Comparison of ENCODE assay signal across 23 mouse cellular contexts in the genomic region with DNA sequence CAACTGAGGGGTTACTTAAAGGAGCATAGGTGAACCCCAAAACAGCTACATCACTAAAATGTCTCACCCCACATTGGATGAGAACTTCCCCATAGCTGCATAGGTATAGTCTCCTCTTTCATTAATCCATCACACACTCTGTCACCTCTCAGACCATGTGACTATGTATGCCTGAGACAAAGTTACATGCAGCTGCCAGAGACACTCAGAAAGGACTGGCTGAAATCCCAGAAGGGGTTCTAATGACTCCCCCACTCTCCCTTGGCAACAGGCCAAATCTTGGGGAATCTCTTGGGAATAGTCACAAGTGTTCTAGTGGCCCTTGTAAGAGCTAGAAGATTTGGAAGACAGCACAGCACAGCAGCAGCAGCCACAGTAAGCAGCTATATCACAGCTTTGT. TPM values are rescaled to one million over a fixed set of nuclear protein-coding genes. Genes with fewer than 3 reads are reported as not detected.
DNase-seq lines count a peak whose midpoint lies in the region; ATAC-seq and TF ChIP-seq lines count a peak whose summit lies in the region.
"Had no signal": no experiment of that assay in that cellular context is flagged by ENCODE, and none has a peak within 500 bp of the region (broad histone marks: within the 10 kb centered on the region; RNA-seq: fewer than 3 reads in every experiment).

No protein-coding gene starts in this region.

- H3K36me3 ChIP-seq in embryonic facial prominence, embryonic 14.5 days (ENCODE audit: control insufficient read depth, insufficient read depth, low read length): no peaks in the 10 kb centered on the region
- H3K36me3 ChIP-seq in embryonic facial prominence, embryonic 10.5 days (replicated peaks): no peaks in the 10 kb centered on the region
- no peaks in the 10 kb centered on the region for H3K36me3 ChIP-seq in lung, embryonic 14.5 days (ENCODE audit: insufficient read depth)
- peaks cover 6% of the 10 kb centered on the region for H3K36me3 ChIP-seq in splenic B cell, adult 2 months (ENCODE audit: control insufficient read depth, insufficient read depth, low read length, poor library complexity, severe bottlenecking)
- H3K36me3 ChIP-seq: forebrain, embryonic 10.5 days; hindbrain, embryonic 12.5 days; limb, embryonic 13.5 days; liver, embryonic 13.5 days had no signal

- no peak overlapping the region for H3K9ac ChIP-seq in embryonic facial prominence, embryonic 14.5 days (ENCODE audit: low read depth, low read length)
- no peak overlapping the region for H3K9ac ChIP-seq in lung, embryonic 14.5 days
- H3K9ac ChIP-seq: hindbrain, embryonic 12.5 days; limb, embryonic 13.5 days; liver, embryonic 13.5 days had no signal

- peak; percentile 53; the same call in 1 of the 2 replicates for ATAC-seq in embryonic facial prominence, embryonic 14.5 days (ENCODE audit: low read depth)
- ATAC-seq in lung, embryonic 14.5 days (ENCODE audit: insufficient read depth): peak; percentile 75; the same call in 1 of the 2 replicates
- ATAC-seq: lung, postnatal 0 days; midbrain, embryonic 16.5 days had no signal

- TF ChIP-seq POLR2A in lung, adult 2 months (IDR thresholded peaks at IDR 0.05; ENCODE audit: borderline replicate concordance, extremely low read depth, low read depth, low read length): no peak

- H3K4me1 ChIP-seq in embryonic facial prominence, embryonic 14.5 days (ENCODE audit: control insufficient read depth, insufficient read depth, low read length): no peaks in the 10 kb centered on the region
- H3K4me1 ChIP-seq in embryonic facial prominence, embryonic 10.5 days: 0 out of 2 replicates have a peak, but pooled peaks cover 4% of the 10 kb centered on the region
- H3K4me1 ChIP-seq in lung, embryonic 14.5 days (ENCODE audit: insufficient read depth): no peaks in the 10 kb centered on the region
- no peaks in the 10 kb centered on the region; the same call in 1 of the 2 replicates for H3K4me1 ChIP-seq in lung, adult 2 months (ENCODE audit: control insufficient read depth, insufficient read depth, low read length)
- H3K4me1 ChIP-seq: forebrain, embryonic 10.5 days; hindbrain, embryonic 12.5 days; limb, embryonic 13.5 days had no signal

- no peak overlapping the region for H3K4me2 ChIP-seq in embryonic facial prominence, embryonic 14.5 days (ENCODE audit: low read depth, low read length)
- no peak overlapping the region for H3K4me2 ChIP-seq in lung, embryonic 14.5 days
- H3K4me2 ChIP-seq: hindbrain, embryonic 12.5 days; limb, embryonic 13.5 days had no signal

- H3K9me3 ChIP-seq in embryonic facial prominence, embryonic 14.5 days (ENCODE audit: control insufficient read depth, low read length): no peaks in the 10 kb centered on the region
- H3K9me3 ChIP-seq in embryonic facial prominence, embryonic 10.5 days: no peaks in the 10 kb centered on the region
- no peaks in the 10 kb centered on the region for H3K9me3 ChIP-seq in lung, embryonic 14.5 days (ENCODE audit: low read depth, low read length)
- H3K9me3 ChIP-seq: forebrain, embryonic 10.5 days; hindbrain, embryonic 12.5 days; limb, embryonic 13.5 days; liver, embryonic 13.5 days had no signal

- peak; percentile 30 for DNase-seq in embryonic facial prominence, embryonic 14.5 days (ENCODE audit: low spot score)
- DNase-seq in embryonic facial prominence, embryonic 10.5 days (ENCODE audit: low spot score): no peak
- peak; percentile 83 for DNase-seq in lung, embryonic 14.5 days
- DNase-seq in lung, adult 2 months: no peak
- DNase-seq in right cerebral cortex, postnatal 10 days (ENCODE audit: low spot score in 2 of 2): peak; percentile 24 to 26
- DNase-seq in right cerebral cortex, postnatal 25 days: no peak
- peak; percentile 46 for DNase-seq in splenic B cell, adult 2 months (ENCODE audit: low read depth, low spot score)
- no peak for DNase-seq in spleen, postnatal 10 days (ENCODE audit: low spot score in 2 of 2)
- DNase-seq: adrenal gland, adult 2 months; cerebellum, adult 8-10 months; gastrocnemius, postnatal 36 days; heart, adult 2 months; kidney, adult 2 months; kidney, postnatal 25 days; liver, embryonic 13.5 days; thymus, adult 2 months had no signal

- H3K27me3 ChIP-seq in embryonic facial prominence, embryonic 14.5 days (replicated peaks; ENCODE audit: control insufficient read depth, insufficient read depth, low read length): no peaks in the 10 kb centered on the region
- H3K27me3 ChIP-seq in embryonic facial prominence, embryonic 10.5 days (replicated peaks; ENCODE audit: low read depth, poor library complexity, severe bottlenecking): no peaks in the 10 kb centered on the region
- no peaks in the 10 kb centered on the region for H3K27me3 ChIP-seq in lung, embryonic 14.5 days (ENCODE audit: insufficient read depth, low read length)
- H3K27me3 ChIP-seq in splenic B cell, adult 2 months (ENCODE audit: control insufficient read depth, insufficient read depth, low read length, poor library complexity, severe bottlenecking): no peaks in the 10 kb centered on the region
- H3K27me3 ChIP-seq: hindbrain, embryonic 12.5 days; limb, embryonic 13.5 days; liver, embryonic 13.5 days had no signal

- H3K27ac ChIP-seq in embryonic facial prominence, embryonic 14.5 days (replicated peaks; ENCODE audit: low read depth, low read length): no peak overlapping the region
- no peak overlapping the region for H3K27ac ChIP-seq in embryonic facial prominence, embryonic 10.5 days (replicated peaks)
- no peak overlapping the region for H3K27ac ChIP-seq in lung, embryonic 14.5 days (ENCODE audit: low read depth)
- H3K27ac ChIP-seq: forebrain, embryonic 10.5 days; heart, adult 2 months; hindbrain, embryonic 12.5 days; layer of hippocampus, adult 2 months; limb, embryonic 13.5 days; liver, embryonic 13.5 days; stomach, postnatal 0 days had no signal

- TF ChIP-seq CTCF in lung, embryonic 14.5 days (IDR thresholded peaks at IDR 0.05; ENCODE audit: low read depth): no peak
- no peak for TF ChIP-seq CTCF in lung, adult 2 months (IDR thresholded peaks at IDR 0.05; ENCODE audit: insufficient read depth, low read length)

- H3K4me3 ChIP-seq in embryonic facial prominence, embryonic 14.5 days (ENCODE audit: low read depth, low read length): no peak overlapping the region
- H3K4me3 ChIP-seq in embryonic facial prominence, embryonic 10.5 days: no peak overlapping the region
- no peak overlapping the region for H3K4me3 ChIP-seq in lung, embryonic 14.5 days (ENCODE audit: low read depth, low read length)
- no peak overlapping the region for H3K4me3 ChIP-seq in lung, adult 2 months (replicated peaks; ENCODE audit: extremely low read depth, low read depth, low read length)
- H3K4me3 ChIP-seq: forebrain, embryonic 10.5 days; heart, adult 2 months; hindbrain, embryonic 12.5 days; layer of hippocampus, adult 2 months; limb, embryonic 13.5 days; liver, embryonic 13.5 days had no signal

RNA-seq across cellular contexts. Expression of gene Dock2, which starts 1.2 kb away (rescaled TPM):
- polyA plus RNA-seq in embryonic facial prominence, embryonic 14.5 days (2014; fragmentation: Nextera tagmentation; extraction: Ambion mirVana): 2.5 and 3.3 TPM in 2 replicates
- polyA plus RNA-seq in embryonic facial prominence, embryonic 10.5 days (2016; fragmentation: Nextera tagmentation; extraction: Ambion mirVana): 0.59 TPM in 2 replicates
- polyA plus RNA-seq in lung, embryonic 14.5 days (2014; fragmentation: Nextera tagmentation; extraction: Ambion mirVana): 1.3 and 1.5 TPM in 2 replicates
- 5.3 and 8.7 TPM in 2 replicates for polyA plus RNA-seq in lung, adult 2 months (2012; rRNA removed)

RNA-seq across cellular contexts. Expression of gene Spdl1, which starts 48.6 kb away (rescaled TPM):
- polyA plus RNA-seq in embryonic facial prominence, embryonic 14.5 days (2014; fragmentation: Nextera tagmentation; extraction: Ambion mirVana): 15.2 and 16.8 TPM in 2 replicates
- polyA plus RNA-seq in embryonic facial prominence, embryonic 10.5 days (2016; fragmentation: Nextera tagmentation; extraction: Ambion mirVana): 32.2 and 33.3 TPM in 2 replicates
- polyA plus RNA-seq in lung, embryonic 14.5 days (2014; fragmentation: Nextera tagmentation; extraction: Ambion mirVana): 27.6 and 28.7 TPM in 2 replicates
- 0.15 and 0.46 TPM in 2 replicates for polyA plus RNA-seq in lung, adult 2 months (2012; rRNA removed)

Comparison
In these comparisons a context has a peak if more than half of its experiments do, and no peak if none do; other contexts are left out.
1. DNase-seq: peak in embryonic facial prominence, embryonic 14.5 days (single experiment), lung, embryonic 14.5 days (single experiment), right cerebral cortex, postnatal 10 days (2 of 2) and splenic B cell, adult 2 months (single experiment); none in embryonic facial prominence, embryonic 10.5 days (single experiment), lung, adult 2 months (single experiment), right cerebral cortex, postnatal 25 days (single experiment) and spleen, postnatal 10 days (0 of 2).
2. RNA of gene Spdl1, which starts 48.6 kb away (polyA plus RNA-seq): 32.2 to 33.3 TPM in embryonic facial prominence, embryonic 10.5 days, 27.6 to 28.7 TPM in lung, embryonic 14.5 days and 15.2 to 16.8 TPM in embryonic facial prominence, embryonic 14.5 days; 0.15 to 0.46 TPM in lung, adult 2 months; every median in the first group is over 10 times any median in the second.